Mouse (Mus musculus): Measurements from ENCODE around the gene Nptxr.
A peak's percentile ranks its signal among the peaks of the same experiment; 100 is the strongest.

Gene Nptxr

GRCm38 (mm10) chr15:79804352-79805071 is at the start of gene Nptxr:
Nptxr (minus strand) TSS chr15:79804766.
- peak; percentile 58 for DNase-seq

- no peak for DNase-seq
Measured at GRCm38 (mm10) chr15:79850143-79850542, 45.6 kb upstream of the Nptxr start.

GRCm38 (mm10) chr15:79847100-79847499 is 42.5 kb upstream of the Nptxr start:
- no peak for DNase-seq

- no peak for DNase-seq
Measured at GRCm38 (mm10) chr15:79845986-79846385, 41.4 kb upstream of the Nptxr start.

- DNase-seq, result no peak
Measured at GRCm38 (mm10) chr15:79842985-79843384, 38.4 kb upstream of the Nptxr start.

- no peak for DNase-seq
Measured at GRCm38 (mm10) chr15:79840281-79840680, 35.7 kb upstream of the Nptxr start.

GRCm38 (mm10) chr15:79834881-79835260 is 30.3 kb upstream of the Nptxr start:
- DNase-seq, result no peak

GRCm38 (mm10) chr15:79834130-79834880 is 29.7 kb upstream of the Nptxr start, which contains the start of the genes Npcd and Cbx6:
Npcd (minus strand) TSS chr15:79834237.
Cbx6 (minus strand) TSS chr15:79834688.
- DNase-seq, result peak; percentile 96

GRCm38 (mm10) chr15:79833251-79834050 is 28.9 kb upstream of the Nptxr start:
- peak; percentile 40 for DNase-seq

- peak; percentile 74 for DNase-seq
Measured at GRCm38 (mm10) chr15:79832064-79832900, 27.7 kb upstream of the Nptxr start.

GRCm38 (mm10) chr15:79830388-79830787 is 25.8 kb upstream of the Nptxr start:
- DNase-seq, result peak; percentile 81

- no peak for DNase-seq
Measured at GRCm38 (mm10) chr15:79829431-79829830, 24.9 kb upstream of the Nptxr start.

- DNase-seq, result no peak
Measured at GRCm38 (mm10) chr15:79828366-79829035, 23.9 kb upstream of the Nptxr start.

- DNase-seq, result no peak
Measured at GRCm38 (mm10) chr15:79827778-79828210, 23.2 kb upstream of the Nptxr start.

- no peak for DNase-seq
Measured at GRCm38 (mm10) chr15:79827061-79827777, 22.7 kb upstream of the Nptxr start.

- DNase-seq, result no peak
Measured at GRCm38 (mm10) chr15:79826221-79826935, 21.8 kb upstream of the Nptxr start.

GRCm38 (mm10) chr15:79825146-79825825 is 20.7 kb upstream of the Nptxr start:
- no peak for DNase-seq

GRCm38 (mm10) chr15:79823588-79824280 is 19.2 kb upstream of the Nptxr start:
- DNase-seq, result peak; percentile 46
